In the genomic region with DNA sequence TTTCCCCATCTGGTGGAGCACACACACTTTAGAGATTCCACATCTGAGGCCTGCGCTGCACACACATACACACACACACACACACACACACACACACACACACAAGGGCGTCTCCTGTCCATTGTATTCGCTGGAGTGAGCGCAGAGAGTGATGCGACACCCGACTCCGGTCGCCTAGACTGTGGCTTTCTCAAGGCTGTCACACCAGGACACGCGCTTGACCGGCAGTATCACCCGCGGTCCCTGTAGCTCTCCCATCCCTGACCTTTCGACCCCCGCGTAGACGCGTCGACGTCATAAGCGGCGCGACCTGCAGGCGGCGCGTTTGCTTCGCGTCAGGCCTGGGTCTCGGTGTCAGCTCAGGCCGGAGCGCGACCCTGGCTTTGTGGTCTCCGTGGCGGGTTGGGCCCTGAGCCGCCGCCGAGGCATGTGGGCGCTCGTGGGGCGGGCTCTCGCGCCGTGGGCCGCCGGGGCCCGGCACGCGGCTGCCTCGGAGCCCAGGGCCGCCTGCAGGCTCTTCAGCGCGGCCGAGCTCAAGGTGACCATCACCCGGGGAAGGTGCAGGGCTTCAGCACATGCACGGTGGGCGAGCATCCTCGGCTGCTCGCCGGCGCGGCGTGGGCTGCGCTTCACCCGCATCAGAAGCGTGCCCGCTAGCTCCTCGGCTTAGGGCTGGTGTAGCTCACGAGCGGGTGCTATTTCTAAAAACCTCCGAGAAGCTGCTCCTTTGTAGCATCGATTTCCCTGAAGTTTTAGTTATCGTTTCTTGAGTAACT, we compare ENCODE assay signal across 1 mouse cellular context.
TF ChIP-seq lines count a peak whose summit lies in the region.

A gene (plus strand): TSS at position 296 of the 776 bp plus-strand sequence.

TF ChIP-seq in CH12.LX, 34 proteins besides CTCF, POLR2A, EP300 and RAD21 (continued from another document):
- TF ChIP-seq TBP (conservative IDR thresholded peaks at IDR 0.05; ENCODE audit: low read depth, low read length) (peak; percentile 75), GABPA (IDR thresholded peaks at IDR 0.05; ENCODE audit: insufficient replicate concordance, low read depth, low read length) (peak; percentile 8; the same call in 1 of the 2 replicates), HCFC1 (IDR thresholded peaks at IDR 0.05; ENCODE audit: low read depth, low read length) (peak; percentile 90), POLR2AphosphoS2 (IDR thresholded peaks at IDR 0.05; ENCODE audit: low read depth, low read length) (peak; percentile 43; the same call in 1 of the 2 replicates), ZMIZ1 (IDR thresholded peaks at IDR 0.05; ENCODE audit: low read depth, low read length) (peak; percentile 87; the same call in 1 of the 2 replicates), MYC (IDR thresholded peaks at IDR 0.05; ENCODE audit: low read depth, low read length) (0 out of 2 replicates have a peak, but pooled peaks have one; percentile 24), MAZ (IDR thresholded peaks at IDR 0.05; ENCODE audit: low read depth, low read length) (no peak), ZNF384 (IDR thresholded peaks at IDR 0.05; ENCODE audit: low read depth, low read length) (no peak), BHLHE40 (IDR thresholded peaks at IDR 0.05; ENCODE audit: low read depth, low read length) (0 out of 2 replicates have a peak, but pooled peaks have one; percentile 9), IRF4 (IDR thresholded peaks at IDR 0.05; ENCODE audit: low read depth, low read length) (peak; percentile 59; the same call in 1 of the 2 replicates), CHD2 (IDR thresholded peaks at IDR 0.05; ENCODE audit: low read length) (peak; percentile 85), USF1 (IDR thresholded peaks at IDR 0.05; ENCODE audit: low read depth, low read length) (no peak), MEF2A (IDR thresholded peaks at IDR 0.05; ENCODE audit: borderline replicate concordance, low read depth, low read length) (0 out of 2 replicates have a peak, but pooled peaks have one; percentile 44), JUND (conservative IDR thresholded peaks at IDR 0.05; ENCODE audit: low read depth, low read length) (no peak), ZKSCAN1 (IDR thresholded peaks at IDR 0.05; ENCODE audit: borderline replicate concordance, low read depth, low read length) (no peak; the same call in 1 of the 2 replicates), NRF1 (IDR thresholded peaks at IDR 0.05; ENCODE audit: low read depth, low read length) (no peak; the same call in 1 of the 2 replicates), USF2 (conservative IDR thresholded peaks at IDR 0.05; ENCODE audit: low read depth, low read length) (no peak), TCF12 (IDR thresholded peaks at IDR 0.05; ENCODE audit: low read depth, low read length) (peak; percentile 89), NELFE (IDR thresholded peaks at IDR 0.05; ENCODE audit: low read depth, low read length) (peak; percentile 78), SMC3 (IDR thresholded peaks at IDR 0.05; ENCODE audit: low read depth, low read length) (no peak), MAFK (IDR thresholded peaks at IDR 0.05; ENCODE audit: insufficient replicate concordance, low read length) (no peak), SIN3A (IDR thresholded peaks at IDR 0.05; ENCODE audit: low read length) (peak; percentile 76), CHD1 (IDR thresholded peaks at IDR 0.05; ENCODE audit: low read depth, low read length) (no peak), KAT2A (IDR thresholded peaks at IDR 0.05; ENCODE audit: insufficient replicate concordance, low read length) (peak; percentile 79; the same call in 1 of the 2 replicates), MXI1 (IDR thresholded peaks at IDR 0.05; ENCODE audit: low read depth, low read length) (peak; percentile 88), JUN (IDR thresholded peaks at IDR 0.05; ENCODE audit: insufficient read depth, low read depth, low read length) (no peak), ETS1 (conservative IDR thresholded peaks at IDR 0.05; ENCODE audit: low read depth, low read length) (no peak; the same call in 1 of the 2 replicates), UBTF (IDR thresholded peaks at IDR 0.05; ENCODE audit: low read depth, low read length) (0 out of 2 replicates have a peak, but pooled peaks have one; percentile 48), RCOR1 (conservative IDR thresholded peaks at IDR 0.05; ENCODE audit: low read depth, low read length) (no peak), ELF1 (IDR thresholded peaks at IDR 0.05; ENCODE audit: low read depth, low read length) (0 out of 2 replicates have a peak, but pooled peaks have one; percentile 56)
